In genomic region chr15:82274593-82274926, GRCm38 (mm10) we compare ENCODE assay signal across 9 mouse cellular contexts. TPM values are rescaled to one million over a fixed set of nuclear protein-coding genes. Genes with fewer than 3 reads are reported as not detected.
A peak's percentile ranks its signal among the peaks of the same experiment; 100 is the strongest.
DNase-seq lines count a peak whose midpoint lies in the region; ATAC-seq and TF ChIP-seq lines count a peak whose summit lies in the region.
"Had no signal": no experiment of that assay in that cellular context is flagged by ENCODE, and none has a peak within 500 bp of the region (broad histone marks: within the 10 kb centered on the region; RNA-seq: fewer than 3 reads in every experiment).

TSS of gene Sept3 (plus strand) at chr15:82274893.

- no peak for DNase-seq in heart, postnatal 36 days
- DNase-seq in hindbrain, postnatal 0 days (ENCODE audit: low spot score): no peak
- DNase-seq in midbrain, embryonic 10.5 days (ENCODE audit: low spot score): no peak
- DNase-seq in thymus, postnatal 10 days (ENCODE audit: low spot score in 2 of 2): no peak
- no peak for DNase-seq in gastrocnemius, adult 18-20 months (ENCODE audit: low spot score)
- DNase-seq in thymus, postnatal 14 days: no peak

- H3K36me3 ChIP-seq in heart, embryonic 15.5 days: no peaks in the 10 kb centered on the region
- H3K36me3 ChIP-seq in hindbrain, postnatal 0 days (ENCODE audit: insufficient read depth, low read length): peaks cover 6% of the 10 kb centered on the region; the same call in 1 of the 2 replicates
- peaks cover 31% of the 10 kb centered on the region for H3K36me3 ChIP-seq in midbrain, embryonic 10.5 days
- H3K36me3 ChIP-seq: G1E had no signal

- H3K27me3 ChIP-seq in heart, embryonic 15.5 days: peaks cover 64% of the 10 kb centered on the region
- H3K27me3 ChIP-seq in hindbrain, postnatal 0 days (ENCODE audit: insufficient read depth, low read length): no peaks in the 10 kb centered on the region
- H3K27me3 ChIP-seq in midbrain, embryonic 10.5 days (ENCODE audit: low read depth, poor library complexity, severe bottlenecking): peaks cover 41% of the 10 kb centered on the region

- 27% methylated on average over 6 of the region's 6 CpGs for WGBS in heart, embryonic 15.5 days
- 26% methylated on average over 6 of the region's 6 CpGs for WGBS in hindbrain, postnatal 0 days
- 30% methylated on average over 6 of the region's 6 CpGs for WGBS in midbrain, embryonic 10.5 days

- H3K9ac ChIP-seq in heart, embryonic 15.5 days: peak within 1 kb of the TSS; percentile 49
- H3K9ac ChIP-seq in hindbrain, postnatal 0 days (replicated peaks; ENCODE audit: low read length): peak within 1 kb of the TSS; percentile 97

- no peaks in the 10 kb centered on the region for H3K9me3 ChIP-seq in heart, embryonic 15.5 days (replicated peaks)
- H3K9me3 ChIP-seq in hindbrain, postnatal 0 days (ENCODE audit: low read length): no peaks in the 10 kb centered on the region
- H3K9me3 ChIP-seq in midbrain, embryonic 10.5 days (replicated peaks): no peaks in the 10 kb centered on the region
- H3K9me3 ChIP-seq: G1E had no signal

- no peak for TF ChIP-seq CTCF in hindbrain, postnatal 0 days (IDR thresholded peaks at IDR 0.05; ENCODE audit: low read depth)

- intact Hi-C loops in heart, postnatal 36 days (cut with DNase I): no loop called here

- no peak within 1 kb of the TSS for H3K27ac ChIP-seq in heart, embryonic 15.5 days
- H3K27ac ChIP-seq in brown adipose tissue, adult 24 weeks (replicated peaks; ENCODE audit: low read depth, low read length): no peak within 1 kb of the TSS
- peak within 1 kb of the TSS; percentile 95 for H3K27ac ChIP-seq in hindbrain, postnatal 0 days
- peak within 1 kb of the TSS; percentile 98 for H3K27ac ChIP-seq in midbrain, embryonic 10.5 days (replicated peaks)

- peaks cover 21% of the 10 kb centered on the region for H3K4me1 ChIP-seq in heart, embryonic 15.5 days (replicated peaks)
- no peaks in the 10 kb centered on the region for H3K4me1 ChIP-seq in brown adipose tissue, adult 24 weeks (ENCODE audit: control insufficient read depth, insufficient read depth, insufficient read length, low read length)
- peaks cover 31% of the 10 kb centered on the region for H3K4me1 ChIP-seq in hindbrain, postnatal 0 days (ENCODE audit: insufficient read depth, low read length)
- H3K4me1 ChIP-seq in midbrain, embryonic 10.5 days: peaks cover 68% of the 10 kb centered on the region

- H3K4me3 ChIP-seq in heart, embryonic 15.5 days: peak within 1 kb of the TSS; percentile 58
- H3K4me3 ChIP-seq in brown adipose tissue, adult 24 weeks (ENCODE audit: insufficient read depth, low read depth, low read length): peak within 1 kb of the TSS; percentile 54
- H3K4me3 ChIP-seq in hindbrain, postnatal 0 days (ENCODE audit: low read length): peak within 1 kb of the TSS; percentile 71
- H3K4me3 ChIP-seq in midbrain, embryonic 10.5 days: peak within 1 kb of the TSS; percentile 87

- peak within 1 kb of the TSS; percentile 97 for H3K4me2 ChIP-seq in heart, embryonic 15.5 days
- peak within 1 kb of the TSS; percentile 89 for H3K4me2 ChIP-seq in hindbrain, postnatal 0 days (ENCODE audit: low read depth, low read length)

- ATAC-seq in heart, embryonic 15.5 days (replicated peaks; ENCODE audit: insufficient number of reproducible peaks, insufficient read depth, low FRiP score, low read depth): no peak
- ATAC-seq in hindbrain, postnatal 0 days: no peak

RNA-seq across cellular contexts. Expression of gene Sept3, which starts in this region (rescaled TPM):
- polyA plus RNA-seq in heart, embryonic 15.5 days (2015; fragmentation: Nextera tagmentation; extraction: Ambion mirVana): 3.4 and 5.2 TPM in 2 replicates
- total RNA-seq in heart, postnatal 36 days (2021): under 1 TPM; 0.35 to 0.36 TPM
- 0.28 TPM in 1 of 2 replicates, not detected in the other for polyA plus RNA-seq in brown adipose tissue, adult 24 weeks (2012; ENCODE audit: insufficient read depth, insufficient read length, missing spikeins)
- total RNA-seq in hindbrain, postnatal 0 days (2014; rRNA removed): 393 and 404 TPM in 2 replicates
- 299 and 320 TPM in 2 replicates for polyA plus RNA-seq in hindbrain, postnatal 0 days (2015; fragmentation: Nextera tagmentation; extraction: Ambion mirVana)
- 83.4 and 109 TPM in 2 replicates for polyA plus RNA-seq in midbrain, embryonic 10.5 days (2016; fragmentation: Nextera tagmentation; extraction: Ambion mirVana)
- total RNA-seq in gastrocnemius, adult 18-20 months (2021): under 1 TPM; 0.32 to 0.55 TPM
- polyA plus RNA-seq: G1E had no signal

Comparison
In these comparisons a context has a peak if more than half of its experiments do, and no peak if none do; other contexts are left out.
1. RNA of gene Sept3 (total RNA-seq): 393 to 404 TPM in hindbrain, postnatal 0 days; 0.32 to 0.55 TPM in gastrocnemius, adult 18-20 months and 0.35 to 0.36 TPM in heart, postnatal 36 days; every median in the first group is over 100 times any median in the second.
2. RNA of gene Sept3 (polyA plus RNA-seq): 299 to 320 TPM in hindbrain, postnatal 0 days and 83.4 to 109 TPM in midbrain, embryonic 10.5 days; 3.4 to 5.2 TPM in heart, embryonic 15.5 days and 0.28 TPM in brown adipose tissue, adult 24 weeks; every median in the first group is over 10 times any median in the second.
3. H3K27ac ChIP-seq: peak in hindbrain, postnatal 0 days (single experiment) and midbrain, embryonic 10.5 days (single experiment); none in heart, embryonic 15.5 days (single experiment) and brown adipose tissue, adult 24 weeks (single experiment).
4. Peak in every context shown above with its lines, with median percentiles within 50 percentile points of each other: H3K4me3 ChIP-seq.